Mouse (Mus musculus): Measurements from ENCODE around the gene Slc4a4. TPM values are rescaled to one million over a fixed set of nuclear protein-coding genes. Genes with fewer than 3 reads are reported as not detected.

Gene Slc4a4
- polyA plus RNA-seq, 1 experiment from 2014 or later: 4.6 TPM

DNA sequence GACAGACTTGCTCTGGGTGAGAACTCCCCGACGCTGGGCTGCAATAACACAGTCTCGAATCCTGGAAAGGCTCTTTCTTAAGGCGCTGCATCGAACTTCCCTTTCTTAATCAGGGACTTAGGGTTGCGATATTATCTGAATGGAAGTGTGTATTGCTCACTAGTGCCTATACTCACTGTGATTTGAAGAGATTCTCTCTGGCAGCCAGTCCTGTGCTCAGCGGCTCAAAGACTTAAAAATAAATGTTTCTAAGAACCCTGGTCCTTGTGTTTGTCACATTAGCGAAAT lies 1.7 kb downstream of the Slc4a4 start:
- no peaks in the 10 kb centered on the region for H3K27me3 ChIP-seq (replicated peaks; ENCODE audit: control insufficient read depth, insufficient read depth, low read length)
- no peaks in the 10 kb centered on the region for H3K9me3 ChIP-seq (ENCODE audit: control insufficient read depth)
- no peak overlapping the region for H3K9ac ChIP-seq (ENCODE audit: low read depth, low read length)
- 20% methylated on average over 8 of the region's 8 CpGs for WGBS
- no peaks in the 10 kb centered on the region for H3K36me3 ChIP-seq (ENCODE audit: control insufficient read depth, insufficient read depth)
- H3K4me1 ChIP-seq (replicated peaks; ENCODE audit: control insufficient read depth, insufficient read depth, low read length): no peaks in the 10 kb centered on the region
- H3K4me3 ChIP-seq (ENCODE audit: low read depth, low read length): peak overlapping the region; percentile 85
- H3K4me2 ChIP-seq (replicated peaks; ENCODE audit: low read depth): peak overlapping the region; percentile 96
- no peak for TF ChIP-seq CTCF (IDR thresholded peaks at IDR 0.05; ENCODE audit: low read depth)
- peak overlapping the region; percentile 46 for H3K27ac ChIP-seq (ENCODE audit: low read depth, low read length)
- no peak for ATAC-seq

DNA sequence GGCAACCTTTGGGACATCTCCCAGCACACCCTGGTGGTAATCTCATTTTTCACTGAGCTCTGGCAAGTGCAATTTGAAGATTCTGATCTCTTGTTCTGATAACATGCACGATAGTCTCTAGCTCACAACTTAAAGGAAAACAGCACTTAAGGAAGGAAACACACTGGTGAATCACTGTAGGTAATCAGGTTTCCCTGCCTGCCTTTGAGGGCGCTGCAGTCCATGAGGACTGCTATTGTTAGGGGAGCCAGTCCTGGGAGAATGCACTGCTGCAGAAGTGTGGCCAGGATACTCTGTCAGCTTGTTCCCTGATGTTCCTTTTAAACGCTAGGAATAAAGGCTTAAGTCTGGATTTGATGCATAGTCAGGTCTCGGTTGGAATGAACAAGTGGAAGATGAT lies 2.7 kb downstream of the Slc4a4 start:
- peak; percentile 77 for TF ChIP-seq CTCF (IDR thresholded peaks at IDR 0.05; ENCODE audit: low read depth)
- Histone ChIP-seq H3K9ac (ENCODE audit: low read depth, low read length) (no peak overlapping the region), H3K4me1 (replicated peaks; ENCODE audit: control insufficient read depth, insufficient read depth, low read length) (no peaks in the 10 kb centered on the region), H3K27ac (ENCODE audit: low read depth, low read length) (no peak overlapping the region), H3K27me3 (replicated peaks; ENCODE audit: control insufficient read depth, insufficient read depth, low read length) (no peaks in the 10 kb centered on the region), H3K36me3 (ENCODE audit: control insufficient read depth, insufficient read depth) (no peaks in the 10 kb centered on the region), H3K4me2 (replicated peaks; ENCODE audit: low read depth) (0 out of 2 replicates have a peak overlapping the region, but pooled peaks have one; percentile 96), H3K4me3 (ENCODE audit: low read depth, low read length) (no peak overlapping the region), H3K9me3 (ENCODE audit: control insufficient read depth) (no peaks in the 10 kb centered on the region)
- 26% methylated on average over 4 of the region's 4 CpGs for WGBS
- ATAC-seq: no peak

DNA sequence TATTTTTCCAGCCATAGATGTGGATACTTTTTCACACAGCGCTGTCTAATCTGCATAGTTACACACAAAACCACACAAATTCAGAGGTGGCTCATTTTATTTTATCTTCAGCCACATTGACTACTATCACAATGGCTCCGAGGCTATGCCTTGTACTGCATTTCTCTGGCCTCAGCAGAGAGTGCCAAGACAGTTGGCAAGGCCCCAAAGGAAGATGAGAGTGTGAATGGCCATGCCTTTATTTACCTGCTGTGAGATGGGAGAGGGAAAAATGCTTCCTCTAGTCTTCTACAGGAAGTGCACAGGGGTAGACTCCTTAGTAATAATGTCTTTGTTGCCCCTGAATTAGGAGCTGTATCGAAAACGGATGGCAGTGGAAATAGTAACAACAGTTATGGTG lies 3.5 kb downstream of the Slc4a4 start:
- no peaks in the 10 kb centered on the region for H3K9me3 ChIP-seq (ENCODE audit: control insufficient read depth)
- H3K4me3 ChIP-seq (ENCODE audit: low read depth, low read length): no peak overlapping the region
- H3K27ac ChIP-seq (ENCODE audit: low read depth, low read length): no peak overlapping the region
- H3K9ac ChIP-seq (ENCODE audit: low read depth, low read length): no peak overlapping the region
- 94% methylated on average over 4 of the region's 4 CpGs for WGBS
- no peak for TF ChIP-seq CTCF (IDR thresholded peaks at IDR 0.05; ENCODE audit: low read depth)
- no peak for ATAC-seq
- H3K36me3 ChIP-seq (ENCODE audit: control insufficient read depth, insufficient read depth): no peaks in the 10 kb centered on the region
- H3K4me1 ChIP-seq (replicated peaks; ENCODE audit: control insufficient read depth, insufficient read depth, low read length): no peaks in the 10 kb centered on the region
- no peak overlapping the region for H3K4me2 ChIP-seq (replicated peaks; ENCODE audit: low read depth)
- no peaks in the 10 kb centered on the region for H3K27me3 ChIP-seq (replicated peaks; ENCODE audit: control insufficient read depth, insufficient read depth, low read length)

GRCm38 (mm10) chr5:88896574-88896973 lies 10.0 kb downstream of the Slc4a4 start:
- WGBS: 90% methylated on average over 6 of the region's 6 CpGs

DNA sequence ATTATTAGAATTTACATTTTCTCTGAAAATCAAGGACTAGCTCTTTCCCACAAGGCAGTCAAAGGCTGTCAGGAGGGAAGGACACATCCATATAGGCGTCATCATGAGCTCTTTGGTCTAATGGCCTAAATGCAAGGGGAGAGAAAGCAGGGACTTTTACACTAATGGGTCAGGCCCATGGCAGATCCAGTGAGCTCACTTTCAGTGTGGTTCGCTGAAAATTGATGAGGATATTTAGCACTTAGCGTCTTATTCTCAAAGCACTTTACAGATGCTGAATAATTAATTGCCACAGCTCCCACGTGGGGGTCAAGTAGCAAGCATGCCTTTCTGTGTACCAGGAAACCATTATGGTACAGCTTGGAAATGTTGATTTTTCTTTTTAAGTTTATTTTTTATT lies 16.5 kb downstream of the Slc4a4 start:
- Histone ChIP-seq H3K4me1 (replicated peaks; ENCODE audit: control insufficient read depth, insufficient read depth, low read length) (no peaks in the 10 kb centered on the region), H3K4me2 (replicated peaks; ENCODE audit: low read depth) (no peak overlapping the region), H3K9me3 (ENCODE audit: control insufficient read depth) (no peaks in the 10 kb centered on the region), H3K27ac (ENCODE audit: low read depth, low read length) (no peak overlapping the region), H3K27me3 (replicated peaks; ENCODE audit: control insufficient read depth, insufficient read depth, low read length) (no peaks in the 10 kb centered on the region), H3K36me3 (ENCODE audit: control insufficient read depth, insufficient read depth) (no peaks in the 10 kb centered on the region; the same call in 1 of the 2 replicates), H3K4me3 (ENCODE audit: low read depth, low read length) (no peak overlapping the region), H3K9ac (ENCODE audit: low read depth, low read length) (no peak overlapping the region)
- ATAC-seq: no peak
- WGBS: 73% methylated on average over 4 of the region's 4 CpGs
- TF ChIP-seq CTCF (IDR thresholded peaks at IDR 0.05; ENCODE audit: low read depth): no peak

More at GRCm38 (mm10) chr5:88896574-88896973, 10.0 kb downstream of the Slc4a4 start:
- Histone ChIP-seq H3K4me2 (replicated peaks; ENCODE audit: low read depth) (no peak overlapping the region), H3K27me3 (replicated peaks; ENCODE audit: control insufficient read depth, insufficient read depth, low read length) (no peaks in the 10 kb centered on the region), H3K4me3 (ENCODE audit: low read depth, low read length) (no peak overlapping the region), H3K9ac (ENCODE audit: low read depth, low read length) (no peak overlapping the region), H3K9me3 (ENCODE audit: control insufficient read depth) (0 out of 2 replicates have a peak, but pooled peaks cover 3% of the 10 kb centered on the region), H3K36me3 (ENCODE audit: control insufficient read depth, insufficient read depth) (no peaks in the 10 kb centered on the region), H3K4me1 (replicated peaks; ENCODE audit: control insufficient read depth, insufficient read depth, low read length) (no peaks in the 10 kb centered on the region), H3K27ac (ENCODE audit: low read depth, low read length) (no peak overlapping the region)
- ATAC-seq: no peak
- peak; percentile 36 for TF ChIP-seq CTCF (IDR thresholded peaks at IDR 0.05; ENCODE audit: low read depth)

- Histone ChIP-seq H3K4me2 (replicated peaks; ENCODE audit: low read depth) (no peak overlapping the region), H3K4me3 (ENCODE audit: low read depth, low read length) (no peak overlapping the region), H3K36me3 (ENCODE audit: control insufficient read depth, insufficient read depth) (no peaks in the 10 kb centered on the region; the same call in 1 of the 2 replicates), H3K4me1 (replicated peaks; ENCODE audit: control insufficient read depth, insufficient read depth, low read length) (no peaks in the 10 kb centered on the region), H3K27me3 (replicated peaks; ENCODE audit: control insufficient read depth, insufficient read depth, low read length) (no peaks in the 10 kb centered on the region), H3K9ac (ENCODE audit: low read depth, low read length) (0 out of 2 replicates have a peak overlapping the region, but pooled peaks have one; percentile 4), H3K27ac (ENCODE audit: low read depth, low read length) (no peak overlapping the region), H3K9me3 (ENCODE audit: control insufficient read depth) (no peaks in the 10 kb centered on the region)
- no peak for TF ChIP-seq CTCF (IDR thresholded peaks at IDR 0.05; ENCODE audit: low read depth)
- ATAC-seq: no peak
- WGBS: 86% methylated on average over 1 of the region's 1 CpGs
Observed at GRCm38 (mm10) chr5:88903526-88903925, 16.9 kb downstream of the Slc4a4 start.

DNA sequence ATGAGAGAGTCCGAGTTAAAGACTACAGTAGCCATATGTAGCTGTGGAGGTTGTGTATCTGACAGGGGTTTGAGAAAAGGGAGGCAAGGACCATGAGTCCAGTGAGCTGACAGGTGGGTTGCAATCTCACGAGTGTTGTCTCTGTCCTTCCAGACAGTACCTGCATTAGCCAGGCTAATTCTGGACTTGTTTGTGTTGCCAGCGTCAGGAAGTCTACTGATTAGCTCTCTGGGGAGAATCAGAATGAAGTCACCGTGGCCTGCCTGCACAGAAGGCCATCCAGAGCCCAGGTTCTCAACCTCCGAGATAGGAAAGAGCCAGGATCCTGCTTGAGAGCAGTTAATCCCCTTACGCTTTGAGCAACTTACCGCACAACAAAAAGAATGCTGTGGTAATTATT lies 18.2 kb downstream of the Slc4a4 start:
- Histone ChIP-seq H3K9me3 (ENCODE audit: control insufficient read depth) (no peaks in the 10 kb centered on the region), H3K4me2 (replicated peaks; ENCODE audit: low read depth) (no peak overlapping the region), H3K4me1 (replicated peaks; ENCODE audit: control insufficient read depth, insufficient read depth, low read length) (no peaks in the 10 kb centered on the region), H3K27me3 (replicated peaks; ENCODE audit: control insufficient read depth, insufficient read depth, low read length) (no peaks in the 10 kb centered on the region), H3K4me3 (ENCODE audit: low read depth, low read length) (no peak overlapping the region), H3K27ac (ENCODE audit: low read depth, low read length) (no peak overlapping the region), H3K9ac (ENCODE audit: low read depth, low read length) (no peak overlapping the region), H3K36me3 (ENCODE audit: control insufficient read depth, insufficient read depth) (no peaks in the 10 kb centered on the region; the same call in 1 of the 2 replicates)
- TF ChIP-seq CTCF (IDR thresholded peaks at IDR 0.05; ENCODE audit: low read depth): no peak
- ATAC-seq: no peak
- 76% methylated on average over 7 of the region's 7 CpGs for WGBS
